Mouse (Mus musculus): ENCODE measurements at regions not wholly inside any gene's neighbourhood (a gene's known extent, or its start where the extent isn't known, plus 50 kb on each side); places are given as distances from the start of the nearest gene placed in this dataset.

DNA sequence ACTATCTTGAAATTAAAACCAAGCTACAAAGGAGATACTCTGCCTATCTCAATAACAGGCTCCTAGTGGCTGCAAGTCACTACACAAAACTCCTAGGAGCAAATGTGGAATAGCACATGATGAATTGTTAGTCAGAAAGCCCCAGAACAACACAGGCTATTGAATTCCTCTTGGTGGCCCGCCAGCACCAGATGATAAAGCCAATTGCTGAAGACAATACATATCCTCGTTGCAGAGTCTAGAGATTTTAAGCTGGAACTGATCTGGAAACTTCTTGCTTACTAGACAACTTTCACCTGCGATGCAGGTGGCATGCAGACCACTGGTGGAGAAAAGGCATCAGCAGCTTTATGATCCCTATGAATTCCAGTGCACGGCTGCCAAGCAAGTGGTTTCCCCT, 126.5 kb upstream of the Eya4 start:
- DNase-seq: no peak

DNA sequence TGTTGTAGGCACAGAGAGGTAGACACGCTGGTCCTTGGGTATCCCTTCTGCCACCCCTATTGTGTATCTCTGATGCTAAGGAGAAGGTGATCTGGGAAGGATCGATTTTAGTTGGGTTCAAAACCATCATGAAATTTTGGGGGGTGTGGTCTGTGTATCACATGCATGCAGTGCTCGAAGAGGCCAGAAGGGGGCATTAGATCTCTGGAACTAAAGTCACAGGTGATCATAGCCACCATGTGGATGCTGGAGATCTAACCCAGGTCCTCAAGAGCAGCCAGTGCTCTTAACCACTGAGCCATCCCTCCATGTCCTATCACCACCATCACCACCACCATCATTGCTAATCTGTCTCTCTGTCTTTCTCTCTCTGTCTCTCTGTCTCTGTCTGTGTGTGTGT, 100.4 kb upstream of the Eya4 start:
- no peak for DNase-seq

DNA sequence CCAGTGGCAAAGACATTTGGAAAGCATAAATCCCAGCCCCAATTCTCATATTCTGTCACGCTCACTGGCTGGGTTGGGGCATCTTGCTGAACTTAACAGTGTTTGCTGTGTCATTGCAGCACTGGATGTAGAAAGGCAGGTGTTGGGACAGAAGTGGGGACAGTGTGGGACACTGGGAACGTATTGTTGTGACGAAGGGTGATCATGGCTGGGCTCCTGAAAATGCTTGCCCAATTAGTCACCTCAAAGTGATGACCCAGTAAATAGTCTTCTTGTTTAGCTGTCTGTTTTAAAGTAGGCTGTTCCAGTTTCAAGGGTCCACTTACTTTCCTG, 100.0 kb upstream of the Eya4 start:
- DNase-seq: no peak

DNA sequence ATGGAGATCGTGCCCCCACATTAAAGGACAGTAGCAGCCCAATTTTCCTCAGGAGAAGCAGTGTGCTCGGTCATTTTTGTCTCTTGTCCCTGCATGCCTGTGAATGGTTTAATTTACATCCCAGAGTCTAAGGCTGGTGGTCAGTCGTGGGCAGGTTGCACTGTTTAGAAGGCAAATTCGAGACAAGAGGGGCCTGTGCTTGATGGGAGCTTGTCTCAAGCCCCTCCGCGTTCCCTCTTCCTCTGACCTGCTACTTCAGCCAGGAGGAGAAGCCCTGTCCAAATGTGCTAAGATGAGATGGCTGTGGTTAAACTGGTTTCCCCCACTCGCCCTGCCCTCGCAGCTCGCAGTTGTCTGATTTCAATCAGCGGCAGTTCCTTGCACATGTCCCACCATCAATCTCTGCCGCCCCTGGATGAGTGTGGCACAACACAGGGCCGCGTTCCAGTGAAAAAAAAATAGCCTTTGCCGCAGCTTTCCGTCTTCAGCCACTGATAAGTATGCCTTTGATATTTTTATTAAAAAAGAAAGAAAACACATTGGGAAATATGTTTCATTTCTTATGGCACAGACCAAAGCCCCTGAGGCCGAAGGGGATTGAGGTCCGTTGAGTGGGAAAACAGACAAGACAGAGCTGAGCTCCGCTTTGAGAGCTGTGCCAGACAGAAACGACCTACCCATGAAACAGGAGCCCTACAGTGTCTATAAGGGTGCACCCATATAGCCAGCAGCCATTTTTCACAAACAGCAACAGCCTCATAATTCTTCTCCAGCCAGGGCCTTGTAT, 99.5 kb upstream of the Eya4 start:
- DNase-seq: no peak

DNA sequence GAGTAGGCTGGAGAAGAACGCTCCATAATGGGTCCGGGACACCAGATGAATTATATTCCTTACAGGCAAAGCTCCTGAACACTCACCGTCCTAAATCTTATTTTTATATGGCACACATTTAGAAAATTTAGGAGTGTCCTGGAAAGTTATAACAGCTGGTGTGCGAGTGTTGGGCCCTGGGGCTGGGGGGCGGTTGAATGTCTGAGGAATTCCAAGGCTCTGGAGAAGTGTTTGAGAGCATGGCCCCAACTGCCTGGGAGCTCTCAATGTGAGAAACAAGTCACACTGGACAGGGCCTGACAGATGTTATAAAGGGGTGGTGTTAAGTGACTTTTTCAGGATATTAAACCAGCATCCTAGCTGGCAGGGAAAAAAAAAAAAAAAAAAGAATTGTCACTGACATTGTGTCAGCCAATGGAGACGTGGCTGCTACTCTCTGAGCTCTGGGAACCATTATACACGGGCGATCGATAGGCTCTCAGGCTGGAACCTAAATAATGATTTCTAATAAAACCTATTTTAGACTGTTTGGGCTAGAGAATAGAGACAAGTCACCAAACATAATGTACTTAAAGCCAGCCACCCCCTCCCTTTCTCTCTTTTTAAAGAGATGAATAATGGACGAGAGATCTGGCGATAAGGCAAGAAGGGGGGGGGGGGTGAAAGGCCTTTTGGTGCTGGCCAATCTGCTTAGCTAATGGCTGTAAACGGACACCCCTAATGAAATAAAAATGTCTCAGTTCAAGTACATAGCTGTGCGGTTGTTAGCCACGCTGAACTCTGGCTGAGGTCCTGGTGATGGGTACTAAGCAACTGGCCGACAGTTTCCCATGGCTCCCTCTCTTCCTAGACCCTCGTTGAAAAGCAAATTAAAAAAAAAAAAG, 98.6 kb upstream of the Eya4 start:
- no peak for DNase-seq

DNA sequence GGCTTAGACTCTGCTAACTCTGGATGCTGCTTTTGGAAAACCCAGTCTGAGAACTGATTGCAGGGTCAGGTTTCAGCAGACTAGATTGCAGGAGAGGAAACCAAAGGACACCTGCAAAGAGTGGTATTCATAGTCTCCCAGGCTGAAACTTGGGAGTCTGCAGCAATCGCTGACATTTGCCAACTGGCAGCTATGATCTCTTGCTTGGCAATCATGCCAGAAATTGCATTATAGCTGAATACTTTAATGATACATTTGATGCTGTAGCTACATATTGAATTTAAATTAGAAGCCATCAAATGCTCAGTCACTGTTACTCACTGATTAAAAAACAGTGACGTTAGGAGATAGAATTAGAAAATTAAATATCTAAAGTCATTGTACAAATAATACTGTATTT, 79.8 kb upstream of the Eya4 start:
- no peak for DNase-seq

DNA sequence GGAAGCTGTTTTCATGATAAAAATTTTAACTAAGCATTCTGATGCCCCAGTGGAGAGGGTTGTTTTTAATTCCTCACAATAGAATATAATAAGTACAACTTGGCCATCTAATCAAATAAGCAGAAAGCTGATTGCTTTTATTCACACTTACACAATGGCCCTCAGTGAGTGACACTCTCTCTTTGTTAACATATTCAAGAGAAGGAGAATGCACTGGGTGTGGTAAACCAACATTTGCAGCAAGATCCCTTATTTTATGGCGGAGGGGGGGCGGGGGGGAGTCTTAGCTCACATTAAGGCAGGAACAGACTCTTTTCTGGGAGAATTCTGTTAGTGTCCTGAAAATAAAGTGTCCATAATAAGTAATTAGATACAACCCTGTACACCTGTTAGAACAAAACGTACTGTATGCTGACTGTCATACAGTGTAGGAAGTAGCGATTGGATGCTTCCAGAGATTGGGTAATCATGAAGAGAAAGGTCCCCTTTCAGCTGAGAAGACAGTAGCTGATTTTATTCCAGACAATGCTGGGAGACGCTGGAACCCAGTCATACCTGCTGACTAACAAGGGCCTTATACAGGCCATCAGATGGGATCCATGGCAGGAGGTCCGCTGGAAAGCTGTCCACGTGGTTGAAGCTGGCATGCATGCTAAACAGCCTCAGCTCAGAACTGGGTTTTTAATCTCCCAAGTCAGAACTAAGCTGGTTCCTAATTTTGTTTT, 63.4 kb upstream of the Eya4 start:
- no peak for DNase-seq

DNA sequence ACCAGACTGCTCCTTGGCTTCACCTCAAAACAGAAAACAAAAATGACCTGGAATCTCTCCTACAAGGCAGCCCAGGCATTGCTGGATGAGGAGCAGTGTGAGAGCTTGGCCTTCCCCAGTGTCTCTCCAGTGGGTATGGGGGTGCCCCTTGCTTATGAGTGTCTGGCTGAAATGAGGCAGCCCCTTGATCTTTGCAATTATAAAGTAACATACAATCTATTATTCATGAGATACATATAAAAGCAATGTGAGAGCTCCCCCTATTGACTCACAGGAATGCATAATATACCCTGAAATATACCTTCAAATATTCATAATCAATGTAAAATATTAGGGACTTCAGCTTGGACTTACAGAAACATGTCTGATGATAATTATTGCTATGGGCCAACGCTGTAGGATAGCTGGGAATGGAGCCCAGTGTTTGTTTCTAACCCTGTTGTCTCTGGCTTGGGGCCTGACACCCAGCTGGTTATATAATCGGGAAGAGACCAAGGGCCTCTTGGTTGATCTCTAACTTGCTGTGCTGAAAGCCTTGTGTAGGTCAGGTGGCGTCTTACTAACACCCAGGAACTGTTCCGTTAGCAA, 52.9 kb upstream of the Eya4 start:
- no peak for DNase-seq
